Mouse (Mus musculus) liver, embryonic 16.5 days (tissue): ENCODE measurements at regions not wholly inside any gene's neighbourhood (a gene's known extent, or its start where the extent isn't known, plus 50 kb on each side); places are given as distances from the start of the nearest gene placed in this dataset.
A peak's percentile ranks its signal among the peaks of the same experiment; 100 is the strongest.

Experiments used
- ATAC-seq: fragments of 200-750 bp; cut with Nextera tagmentation; 2 replicates; pipeline ENCODE4 v1.8.0; 2017; ENCODE audit warnings: low read depth, mild to moderate bottlenecking, moderate number of reproducible peaks, moderate library complexity
- H3K27ac ChIP-seq: fragments of 300-500 bp; sonication (generic); 2 replicates; pipeline ENCODE4 v1.5.1; 2014; ENCODE audit warnings: mild to moderate bottlenecking, low read length
- H3K27me3 ChIP-seq: fragments of 300-500 bp; sonication (generic); 2 replicates; pipeline ENCODE4 v1.6.1; 2014; ENCODE audit warnings: low read depth, low read length, mixed read lengths; ENCODE audit not compliant: control insufficient read depth, insufficient read depth
- H3K36me3 ChIP-seq: fragments of 300-500 bp; sonication (generic); 2 replicates; pipeline ENCODE4 v1.6.1; 2014; ENCODE audit warnings: mild to moderate bottlenecking; ENCODE audit not compliant: control insufficient read depth, insufficient read depth
- H3K4me1 ChIP-seq: fragments of 300-500 bp; sonication (generic); 2 replicates; pipeline ENCODE4 v1.6.1; 2014; ENCODE audit warnings: low read depth, low read length, mixed read lengths; ENCODE audit not compliant: control insufficient read depth
- H3K4me2 ChIP-seq: fragments of 300-500 bp; sonication (generic); 2 replicates; pipeline ENCODE4 v1.6.1; 2014; ENCODE audit warnings: low read depth, low read length, mixed read lengths
- H3K4me3 ChIP-seq: fragments of 300-500 bp; sonication (generic); 2 replicates; pipeline ENCODE4 v1.5.1; 2014; ENCODE audit warnings: low read depth, mild to moderate bottlenecking, low read length
- H3K9ac ChIP-seq: fragments of 300-500 bp; sonication (generic); 2 replicates; pipeline ENCODE4 v1.6.1; 2014; ENCODE audit warnings: low read depth, low read length
- H3K9me3 ChIP-seq: fragments of 300-500 bp; sonication (generic); replicated peaks from 2 replicates; pipeline ENCODE4 v1.6.1; 2016; ENCODE audit warnings: low read length; ENCODE audit not compliant: control insufficient read depth
- WGBS: fragments of 180-500 bp; shearing (Covaris S2); extraction: QIAGEN DNeasy Blood & Tissue Kit; methylation state at CpG from one replicate; pipeline ENCODE4 v1.1.7; 2014; ENCODE audit not compliant: insufficient replicate concordance; 5-methylcytosine and 5-hydroxymethylcytosine counted together

DNA sequence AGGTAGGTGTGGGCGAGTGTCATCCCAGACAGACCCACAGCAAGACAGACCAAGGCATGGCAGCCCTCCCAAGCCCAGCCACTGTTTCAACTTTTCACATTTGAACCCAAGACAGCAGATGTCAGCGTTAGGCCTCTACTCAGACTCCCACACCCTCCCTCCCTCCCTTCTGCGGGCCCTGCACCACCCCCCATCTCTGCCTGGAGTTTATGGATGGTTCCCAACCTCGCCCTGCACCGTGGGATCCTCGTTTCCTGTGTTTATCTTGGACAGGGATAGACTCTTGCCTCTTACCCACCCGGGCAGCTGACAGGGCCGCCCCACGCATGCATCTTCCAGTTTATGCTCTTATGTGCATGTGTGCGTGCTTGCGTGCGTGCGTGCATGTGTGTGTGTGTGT is 85.2 kb upstream of the Zbtb40 start:
- ATAC-seq = no peak
- Histone ChIP-seq H3K27me3 (peaks cover 28% of the 10 kb centered on the region), H3K9ac (no peak overlapping the region), H3K27ac (no peak overlapping the region), H3K36me3 (no peaks in the 10 kb centered on the region), H3K9me3 (no peaks in the 10 kb centered on the region), H3K4me2 (no peak overlapping the region), H3K4me1 (no peaks in the 10 kb centered on the region), H3K4me3 (no peak overlapping the region)
- 52% methylated on average over 13 of the region's 13 CpGs for WGBS

DNA sequence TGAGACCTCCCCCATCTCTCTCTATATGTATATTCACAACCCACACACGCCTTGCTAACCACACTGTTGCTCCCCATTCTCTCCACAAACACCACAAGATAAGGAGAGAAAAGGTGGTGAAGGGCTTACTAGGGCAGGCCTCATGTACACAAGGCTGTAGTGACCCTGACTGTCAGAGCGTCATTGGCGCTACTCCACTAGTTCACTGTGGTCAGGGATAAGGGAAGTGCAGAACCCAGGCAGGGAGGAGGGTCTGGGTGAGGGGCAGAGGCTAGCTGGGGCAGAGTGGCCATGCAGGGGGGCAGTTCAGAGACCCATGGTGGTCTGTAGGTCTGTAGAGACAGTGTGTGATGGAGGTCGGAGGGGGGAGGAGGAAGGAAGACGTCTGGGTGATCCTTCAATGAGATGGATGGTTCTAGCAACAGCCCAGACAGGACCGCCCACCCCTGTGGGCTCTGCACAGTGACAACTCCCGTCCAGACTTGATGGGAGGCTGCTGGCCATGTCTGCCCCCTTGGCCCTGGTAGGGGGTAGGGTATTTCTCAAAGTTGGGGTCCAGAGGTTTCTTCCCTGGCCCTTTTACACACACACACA is 82.1 kb upstream of the Zbtb40 start:
- Histone ChIP-seq H3K36me3 (no peaks in the 10 kb centered on the region), H3K4me3 (no peak overlapping the region), H3K9ac (no peak overlapping the region), H3K4me2 (no peak overlapping the region), H3K9me3 (no peaks in the 10 kb centered on the region), H3K27me3 (peaks cover 53% of the 10 kb centered on the region), H3K27ac (no peak overlapping the region), H3K4me1 (no peaks in the 10 kb centered on the region)
- no peak for ATAC-seq
- 7% methylated on average over 7 of the region's 7 CpGs for WGBS

DNA sequence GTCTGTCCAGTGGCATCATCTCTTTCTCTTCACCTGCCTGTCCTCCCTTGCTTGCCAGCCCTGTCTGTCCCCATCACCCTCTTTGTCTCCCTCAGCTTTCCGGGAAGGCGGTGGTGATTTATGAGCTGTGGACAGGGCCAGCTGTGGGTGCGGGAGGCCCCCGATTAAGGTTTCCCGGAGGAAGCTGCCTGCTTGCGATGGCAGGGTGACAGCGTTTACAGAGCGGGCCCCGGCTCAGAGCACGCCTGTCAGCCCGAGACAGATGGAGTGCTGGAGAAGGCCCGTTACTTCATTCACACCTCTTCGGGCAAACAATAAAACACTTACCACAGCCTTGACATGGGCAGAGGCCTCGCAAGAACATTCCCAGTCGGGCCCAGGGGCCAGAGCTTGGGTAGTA is 79.6 kb upstream of the Zbtb40 start:
- no peaks in the 10 kb centered on the region for H3K9me3 ChIP-seq
- H3K9ac ChIP-seq = no peak overlapping the region
- ATAC-seq = no peak
- peaks cover 61% of the 10 kb centered on the region for H3K27me3 ChIP-seq
- H3K27ac ChIP-seq = no peak overlapping the region
- H3K4me3 ChIP-seq = no peak overlapping the region
- no peaks in the 10 kb centered on the region for H3K36me3 ChIP-seq
- H3K4me1 ChIP-seq = no peaks in the 10 kb centered on the region
- H3K4me2 ChIP-seq = no peak overlapping the region
- WGBS = 8% methylated on average over 15 of the region's 15 CpGs

DNA sequence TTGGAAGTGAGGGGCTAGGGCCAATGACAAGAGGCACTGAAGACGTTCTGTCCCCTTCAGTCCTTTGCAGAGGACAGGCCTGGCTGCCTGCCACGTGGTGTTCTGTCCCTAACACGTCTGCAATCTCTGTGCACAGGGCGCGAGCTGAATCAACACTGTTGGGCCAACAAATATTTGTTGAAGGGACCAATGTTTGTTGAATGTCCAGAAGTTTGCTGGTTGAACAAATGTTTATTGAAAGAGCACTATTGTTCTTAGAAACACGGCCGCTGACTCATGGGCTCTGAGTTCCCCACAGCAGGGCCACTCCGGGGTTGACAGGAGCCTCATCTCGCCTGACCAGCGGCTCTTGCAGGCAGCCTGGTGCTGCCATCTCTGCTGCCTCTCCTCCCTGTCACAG is 73.1 kb upstream of the Zbtb40 start:
- Histone ChIP-seq H3K4me2 (no peak overlapping the region), H3K4me3 (no peak overlapping the region), H3K9me3 (no peaks in the 10 kb centered on the region), H3K36me3 (no peaks in the 10 kb centered on the region), H3K27ac (peak overlapping the region; percentile 25; the same call in 1 of the 2 replicates), H3K9ac (no peak overlapping the region), H3K27me3 (peaks cover 35% of the 10 kb centered on the region), H3K4me1 (peaks cover 3% of the 10 kb centered on the region; the same call in 1 of the 2 replicates)
- ATAC-seq = peak; percentile 88
- 46% methylated on average over 10 of the region's 10 CpGs for WGBS

DNA sequence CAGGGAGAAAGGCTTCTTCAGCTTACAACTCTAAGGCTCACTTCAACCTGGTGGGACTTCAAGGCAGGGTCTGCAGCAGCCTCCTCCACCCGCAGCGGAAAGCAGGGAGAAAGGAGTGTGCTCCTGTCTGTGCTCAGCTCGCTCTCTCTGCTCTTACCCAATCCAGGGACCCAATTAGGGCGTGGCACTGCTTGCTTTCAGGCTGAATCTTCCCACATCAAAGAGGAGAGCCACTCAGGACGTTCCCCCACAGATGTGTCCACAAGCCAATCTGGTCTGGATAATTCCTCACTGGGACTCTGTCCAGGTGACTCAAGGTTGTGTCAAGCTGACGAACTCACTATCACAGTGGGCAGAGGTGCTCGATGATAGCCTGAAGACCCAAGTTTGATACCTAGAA is 72.0 kb upstream of the Zbtb40 start:
- Histone ChIP-seq H3K27ac (no peak overlapping the region), H3K4me1 (peaks cover 3% of the 10 kb centered on the region; the same call in 1 of the 2 replicates), H3K36me3 (no peaks in the 10 kb centered on the region), H3K9ac (no peak overlapping the region), H3K27me3 (peaks cover 30% of the 10 kb centered on the region), H3K4me3 (no peak overlapping the region), H3K9me3 (no peaks in the 10 kb centered on the region), H3K4me2 (no peak overlapping the region)
- no peak for ATAC-seq
- 48% methylated on average over 7 of the region's 7 CpGs for WGBS

DNA sequence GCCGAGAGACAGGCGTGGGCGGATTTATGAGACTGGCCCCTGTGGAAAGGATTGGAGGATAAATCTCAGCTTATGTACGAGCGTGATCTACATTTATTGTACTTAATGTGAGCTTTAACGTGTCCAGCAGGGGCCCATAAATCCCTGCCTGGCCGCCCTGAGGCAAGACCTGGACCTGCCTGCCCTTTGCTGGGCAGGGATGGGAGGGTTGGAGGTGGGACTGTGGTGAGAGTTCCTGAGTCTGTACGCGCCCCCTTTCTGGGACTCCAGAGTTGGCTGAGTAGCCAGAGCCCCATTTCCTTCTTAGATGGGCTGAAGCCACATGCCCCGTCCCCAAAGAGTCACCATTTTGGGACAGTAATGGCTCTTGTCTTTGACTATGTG is 69.7 kb upstream of the Zbtb40 start:
- Histone ChIP-seq H3K9ac (no peak overlapping the region), H3K27ac (no peak overlapping the region), H3K4me3 (no peak overlapping the region), H3K4me2 (peak overlapping the region; percentile 27; the same call in 1 of the 2 replicates), H3K36me3 (no peaks in the 10 kb centered on the region), H3K27me3 (peaks cover 20% of the 10 kb centered on the region), H3K4me1 (peaks cover 3% of the 10 kb centered on the region; the same call in 1 of the 2 replicates), H3K9me3 (no peaks in the 10 kb centered on the region)
- WGBS = 25% methylated on average over 7 of the region's 10 CpGs
- ATAC-seq = no peak

DNA sequence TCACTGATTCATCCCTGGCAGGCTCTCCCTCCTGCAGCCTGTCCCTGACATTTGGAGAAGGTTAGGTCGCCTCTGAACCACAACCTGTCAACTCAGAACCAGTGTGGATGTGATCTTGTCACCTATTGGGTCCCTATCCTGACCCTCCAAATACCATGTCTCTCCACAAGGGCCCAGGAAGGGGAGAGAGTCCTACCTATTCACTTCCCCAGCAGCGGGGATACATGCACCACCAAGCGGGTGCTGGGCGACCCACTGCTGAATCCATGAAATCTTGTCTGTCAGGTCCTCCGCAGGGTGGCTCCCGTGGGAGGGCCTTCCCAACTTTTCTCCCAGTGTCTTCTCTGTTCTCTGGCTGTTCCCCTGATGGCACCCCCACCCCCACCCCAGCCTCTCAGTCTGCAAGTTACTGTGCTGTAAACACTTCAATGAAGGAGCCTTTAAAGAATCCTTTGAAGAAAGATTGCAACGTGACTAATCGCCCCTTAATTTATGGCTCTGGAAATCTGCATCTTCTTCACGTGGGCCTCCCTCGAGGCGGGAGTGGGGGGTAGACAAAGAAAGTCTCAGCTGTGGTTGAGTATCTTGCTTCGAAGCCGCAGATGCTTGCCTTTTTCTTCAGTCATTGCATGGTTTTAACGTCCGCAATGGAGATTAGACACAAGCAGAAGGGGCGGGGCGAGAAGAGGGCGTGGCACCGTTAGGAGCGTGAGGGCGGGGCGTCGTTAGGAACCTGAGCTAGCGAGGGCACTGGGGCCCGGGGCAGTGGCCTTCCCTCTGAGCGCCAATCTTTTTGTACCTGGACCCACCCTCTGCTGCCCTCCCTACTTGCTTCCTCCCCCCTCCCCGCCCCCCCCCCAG is 69.1 kb upstream of the Zbtb40 start:
- H3K9ac ChIP-seq = no peak overlapping the region

DNA sequence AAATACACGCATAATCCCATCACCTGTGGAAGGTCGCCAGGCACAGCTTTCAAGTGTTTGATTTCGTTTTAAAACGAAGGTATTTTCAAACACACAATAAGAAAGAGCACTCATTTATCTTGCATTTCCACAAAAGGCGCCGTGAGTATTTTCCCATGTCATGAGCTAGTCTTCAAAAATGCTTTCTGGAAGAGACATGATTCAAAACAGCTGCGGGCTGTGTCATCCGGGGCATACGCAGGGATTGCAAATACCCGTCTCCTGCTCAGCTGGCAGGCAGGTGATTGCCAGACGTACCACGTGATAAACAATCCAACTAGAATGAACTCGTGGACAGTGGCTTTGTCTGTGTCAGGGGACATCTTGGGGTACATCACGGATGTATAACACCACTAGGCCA is 66.5 kb upstream of the Zbtb40 start:
- peaks cover 20% of the 10 kb centered on the region for H3K27me3 ChIP-seq

More for the DNA sequence above, 69.1 kb upstream of the Zbtb40 start:
- Histone ChIP-seq H3K36me3 (no peaks in the 10 kb centered on the region), H3K9me3 (no peaks in the 10 kb centered on the region), H3K4me3 (no peak overlapping the region), H3K4me2 (peak overlapping the region; percentile 27; the same call in 1 of the 2 replicates), H3K27me3 (peaks cover 20% of the 10 kb centered on the region), H3K4me1 (peaks cover 3% of the 10 kb centered on the region; the same call in 1 of the 2 replicates), H3K27ac (no peak overlapping the region)
- WGBS = 3% methylated on average over 27 of the region's 27 CpGs
- ATAC-seq = peak; percentile 42

DNA sequence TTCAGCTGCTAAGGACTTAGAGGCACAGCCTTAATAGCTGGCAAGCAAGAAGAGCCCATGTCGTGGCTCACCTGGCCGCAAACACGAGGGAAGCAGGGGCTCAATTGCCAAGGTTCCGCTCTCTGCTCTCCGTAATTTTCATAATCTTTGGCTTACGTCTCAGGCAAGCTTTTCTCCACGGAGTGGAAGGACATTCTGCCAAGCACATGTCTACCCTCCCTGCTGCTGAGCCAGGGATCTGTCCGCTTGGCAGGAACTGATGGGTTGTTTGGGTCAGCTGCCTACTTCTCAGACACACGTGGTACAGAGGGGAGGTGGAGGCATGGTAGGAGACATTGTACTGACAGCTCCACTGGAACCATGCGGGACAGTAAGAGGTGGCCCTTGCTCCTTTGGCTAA is 61.7 kb upstream of the Zbtb40 start:
- Histone ChIP-seq H3K4me2 (no peak overlapping the region), H3K4me1 (no peaks in the 10 kb centered on the region), H3K27ac (no peak overlapping the region), H3K36me3 (no peaks in the 10 kb centered on the region), H3K9ac (no peak overlapping the region), H3K4me3 (no peak overlapping the region), H3K27me3 (peaks cover 7% of the 10 kb centered on the region; the same call in 1 of the 2 replicates), H3K9me3 (no peaks in the 10 kb centered on the region)
- ATAC-seq = no peak
- WGBS = 58% methylated on average over 10 of the region's 10 CpGs

More for the DNA sequence above, 66.5 kb upstream of the Zbtb40 start:
- no peak overlapping the region for H3K9ac ChIP-seq
- H3K36me3 ChIP-seq = no peaks in the 10 kb centered on the region
- H3K4me1 ChIP-seq = peaks cover 3% of the 10 kb centered on the region; the same call in 1 of the 2 replicates
- no peak for ATAC-seq
- H3K27ac ChIP-seq = no peak overlapping the region
- no peaks in the 10 kb centered on the region for H3K9me3 ChIP-seq
- no peak overlapping the region for H3K4me2 ChIP-seq
- whole genome bisulfite sequencing = 71% methylated on average over 14 of the region's 14 CpGs
- no peak overlapping the region for H3K4me3 ChIP-seq
